Mouse (Mus musculus): ENCODE results near the gene Ric3.

- 0 out of 2 replicates have a peak, but pooled peaks have one; percentile 6 for TF ChIP-seq CTCF (IDR thresholded peaks at IDR 0.05; ENCODE audit: insufficient read depth, low read length)
- TF ChIP-seq POLR2A (IDR thresholded peaks at IDR 0.05; ENCODE audit: borderline replicate concordance, extremely low read depth, low read depth, low read length) = no peak
Observed at GRCm38 (mm10) chr7:109000315-109000954, 82.7 kb downstream of the Ric3 start.

All from lung, adult 2 months (tissue).